In genomic region chr3:50982649-50983048, GRCm38 (mm10) we compare ENCODE assay signal across 24 mouse cellular contexts.
DNase-seq lines count a peak whose midpoint lies in the region; ATAC-seq lines count a peak whose summit lies in the region.
"Had no signal": no experiment of that assay in that cellular context is flagged by ENCODE, and none has a peak within 500 bp of the region (broad histone marks: within the 10 kb centered on the region; RNA-seq: fewer than 3 reads in every experiment).

No protein-coding gene starts in this region.

- ATAC-seq in embryonic facial prominence, embryonic 13.5 days (ENCODE audit: insufficient number of reproducible peaks, insufficient read depth, low FRiP score, low TSS enrichment, low read depth): no peak
- peak; percentile 49; the same call in 1 of the 2 replicates for ATAC-seq in midbrain, embryonic 13.5 days
- ATAC-seq: activated CD4-positive, CD25-positive, alpha-beta regulatory T cell, adult 4 months; intestine, postnatal 0 days; lung, postnatal 0 days; Patski had no signal

- DNase-seq in heart, adult 11 months: peak; percentile 64
- DNase-seq in heart, adult 18-20 months: no peak
- DNase-seq in forelimb bud, embryonic 11.5 days (ENCODE audit: low read depth, low spot score): peak; percentile 35
- no peak for DNase-seq in spleen, postnatal 10 days (ENCODE audit: low spot score in 2 of 2)
- DNase-seq in adrenal gland, adult 8-10 months: no peak
- DNase-seq: adrenal gland, postnatal 36 days; cerebellum, adult 9-10 months; heart, adult 2 months; layer of hippocampus, postnatal 36 days; left cerebral cortex, postnatal 4 days; liver, embryonic 13.5 days; spleen, adult 18-20 months; thymus, adult 2 months had no signal

- peaks cover 18% of the 10 kb centered on the region for H3K4me1 ChIP-seq in embryonic facial prominence, embryonic 13.5 days
- peaks cover 22% of the 10 kb centered on the region for H3K4me1 ChIP-seq in midbrain, embryonic 13.5 days (replicated peaks)
- H3K4me1 ChIP-seq: liver, embryonic 13.5 days; megakaryocyte, embryonic 14.5 days had no signal

- H3K27ac ChIP-seq in embryonic facial prominence, embryonic 13.5 days: peak overlapping the region; percentile 51; the same call in 1 of the 2 replicates
- no peak overlapping the region; the same call in 1 of the 2 replicates for H3K27ac ChIP-seq in midbrain, embryonic 13.5 days
- H3K27ac ChIP-seq: heart, adult 2 months; hindbrain, embryonic 12.5 days; kidney, postnatal 0 days; liver, embryonic 13.5 days; stomach, embryonic 15.5 days had no signal

- H3K9me3 ChIP-seq in embryonic facial prominence, embryonic 13.5 days: no peaks in the 10 kb centered on the region
- H3K9me3 ChIP-seq in midbrain, embryonic 13.5 days: no peaks in the 10 kb centered on the region
- H3K9me3 ChIP-seq: hindbrain, embryonic 12.5 days; liver, embryonic 13.5 days; stomach, embryonic 15.5 days had no signal

- H3K36me3 ChIP-seq in embryonic facial prominence, embryonic 13.5 days: no peaks in the 10 kb centered on the region
- H3K36me3 ChIP-seq in midbrain, embryonic 13.5 days: no peaks in the 10 kb centered on the region
- H3K36me3 ChIP-seq: hindbrain, embryonic 12.5 days; liver, embryonic 13.5 days; stomach, embryonic 15.5 days had no signal

- H3K27me3 ChIP-seq in embryonic facial prominence, embryonic 13.5 days: no peaks in the 10 kb centered on the region
- no peaks in the 10 kb centered on the region for H3K27me3 ChIP-seq in midbrain, embryonic 13.5 days
- H3K27me3 ChIP-seq: hindbrain, embryonic 12.5 days; liver, embryonic 13.5 days; megakaryocyte, embryonic 14.5 days; stomach, embryonic 15.5 days had no signal

- WGBS in embryonic facial prominence, embryonic 13.5 days: 22% methylated on average over 9 of the region's 9 CpGs
- 42% methylated on average over 9 of the region's 9 CpGs for WGBS in midbrain, embryonic 13.5 days

- 0 out of 2 replicates have a peak overlapping the region, but pooled peaks have one; percentile 28 for H3K4me2 ChIP-seq in embryonic facial prominence, embryonic 13.5 days
- no peak overlapping the region for H3K4me2 ChIP-seq in midbrain, embryonic 13.5 days (replicated peaks)
- H3K4me2 ChIP-seq: hindbrain, embryonic 12.5 days; liver, embryonic 13.5 days; stomach, embryonic 15.5 days had no signal

- H3K9ac ChIP-seq in embryonic facial prominence, embryonic 13.5 days: no peak overlapping the region
- no peak overlapping the region for H3K9ac ChIP-seq in midbrain, embryonic 13.5 days (replicated peaks)
- H3K9ac ChIP-seq: hindbrain, embryonic 12.5 days; liver, embryonic 13.5 days; stomach, embryonic 15.5 days had no signal

- no peak overlapping the region for H3K4me3 ChIP-seq in embryonic facial prominence, embryonic 13.5 days
- no peak overlapping the region for H3K4me3 ChIP-seq in midbrain, embryonic 13.5 days (replicated peaks)
- H3K4me3 ChIP-seq: erythroblast, embryonic 14.5 days; heart, adult 2 months; hindbrain, embryonic 12.5 days; liver, embryonic 13.5 days; megakaryocyte, embryonic 14.5 days; stomach, embryonic 15.5 days had no signal

Comparison
In these comparisons a context has a peak if more than half of its experiments do, and no peak if none do; other contexts are left out.
1. DNase-seq: peak in heart, adult 11 months (single experiment) and forelimb bud, embryonic 11.5 days (single experiment); none in heart, adult 18-20 months (0 of 2), spleen, postnatal 10 days (0 of 2) and adrenal gland, adult 8-10 months (single experiment).